Mouse (Mus musculus): ENCODE measurements around the gene Ssx2ip. TPM values are rescaled to one million over a fixed set of nuclear protein-coding genes. Genes with fewer than 3 reads are reported as not detected.

Ssx2ip gene
- 4.4 TPM for total RNA-seq (2023)

GRCm38 (mm10) chr3:146404311-146405201 is at the start of gene Ssx2ip:
Ssx2ip (plus strand) TSS chr3:146404642.

GRCm38 (mm10) chr3:146449745-146450250 is 45.4 kb downstream of the Ssx2ip start, which contains the start of gene Ctbs:
Ctbs (plus strand) TSS chr3:146449795.

Other genes with a start within 250 kb of the Ssx2ip start
- not detected for gene Lpar3, start 183.7 kb upstream of the Ssx2ip start, total RNA-seq (2023)
- 11.4 TPM for gene Ctbs, start 45.2 kb downstream of the Ssx2ip start, total RNA-seq (2023)
- gene Spata1, start 95.1 kb downstream of the Ssx2ip start, total RNA-seq (2023), result 8.8 TPM
- 143 TPM for gene Gng5, start 95.2 kb downstream of the Ssx2ip start, total RNA-seq (2023)
- gene Rpf1, start 116.8 kb downstream of the Ssx2ip start, total RNA-seq (2023), result 108 TPM
- gene Uox, start 165.8 kb downstream of the Ssx2ip start, total RNA-seq (2023), result not detected
- not detected for gene Dnase2b, start 211.0 kb downstream of the Ssx2ip start, total RNA-seq (2023)
- not detected for gene 4930503B20Rik, start 246.7 kb downstream of the Ssx2ip start, total RNA-seq (2023)